Mouse (Mus musculus) hematopoietic stem cell, adult 5-6 weeks (primary cell): Measurements from ENCODE around the gene Ccdc187. TPM values are rescaled to one million over a fixed set of nuclear protein-coding genes. Genes with fewer than 3 reads are reported as not detected.

Experiments
- ATAC-seq, 2 experiments: fragments of 125-278 bp in 1 of 2; replicated peaks in 1 of 2; 2 replicates each; pipeline ENCODE4 v1.8.0; 2016 to 2017; ENCODE audit warnings: inconsistent platforms in 2 of 2, mild to moderate bottlenecking in 2 of 2, moderate number of reproducible peaks in 2 of 2, low read depth in 1 of 2, moderate TSS enrichment in 1 of 2; ENCODE audit not compliant: low FRiP score in 2 of 2, poor library complexity in 2 of 2, severe bottlenecking in 2 of 2, insufficient read depth in 1 of 2, low TSS enrichment in 1 of 2
- total RNA-seq: library from RNA; stranded (forward); fragments of 172-1452, 232-1000 nt; gene quantifications from 2 replicates; pipeline ENCODE4 v1.2.3, GENCODE M21; 2017

Ccdc187 gene
- total RNA-seq, 1 experiment from 2014 or later, result not detected

GRCm38 (mm10) chr2:26252514-26253206, 41.7 kb downstream of the Ccdc187 start:
- ATAC-seq, result peak in 1 of 2 experiments; percentile 46; a peak in 1 of 4 replicates

- ATAC-seq, result no peak
Measured at GRCm38 (mm10) chr2:26247531-26247930, 46.8 kb downstream of the Ccdc187 start.

GRCm38 (mm10) chr2:26240841-26241240, 53.5 kb downstream of the Ccdc187 start:
- ATAC-seq, result no peak

GRCm38 (mm10) chr2:26240330-26240729, 54.0 kb downstream of the Ccdc187 start:
- ATAC-seq, result no peak

GRCm38 (mm10) chr2:26237290-26237782, 57.0 kb downstream of the Ccdc187 start, which contains the start of gene Qsox2:
Qsox2 (minus strand) TSS chr2:26237525.
- ATAC-seq, result peak; percentile 83 to 91

GRCm38 (mm10) chr2:26236681-26237289, 57.6 kb downstream of the Ccdc187 start:
- peak in 1 of 2 experiments; percentile 20; a peak in 1 of 4 replicates for ATAC-seq

- no peak for ATAC-seq
Measured at GRCm38 (mm10) chr2:26234771-26235170, 59.6 kb downstream of the Ccdc187 start.

GRCm38 (mm10) chr2:26234253-26234652, 60.1 kb downstream of the Ccdc187 start:
- ATAC-seq, result no peak

GRCm38 (mm10) chr2:26231366-26231765, 63.0 kb downstream of the Ccdc187 start:
- ATAC-seq, result no peak

- ATAC-seq, result no peak
Measured at GRCm38 (mm10) chr2:26230253-26230652, 64.1 kb downstream of the Ccdc187 start.

- ATAC-seq, result peak; percentile 69 to 77
Measured at GRCm38 (mm10) chr2:26227788-26228187, 66.6 kb downstream of the Ccdc187 start.

GRCm38 (mm10) chr2:26225242-26225641, 69.1 kb downstream of the Ccdc187 start:
- no peak for ATAC-seq

GRCm38 (mm10) chr2:26223961-26224360, 70.4 kb downstream of the Ccdc187 start:
- ATAC-seq, result no peak

GRCm38 (mm10) chr2:26214526-26214925, 79.8 kb downstream of the Ccdc187 start:
- ATAC-seq, result no peak

- ATAC-seq, result no peak
Measured at GRCm38 (mm10) chr2:26209566-26209965, 84.8 kb downstream of the Ccdc187 start.

GRCm38 (mm10) chr2:26208126-26208789, 86.1 kb downstream of the Ccdc187 start, which contains the start of gene Lhx3:
Lhx3 (minus strand) TSS chr2:26208289.
- peak; percentile 51 to 75; a peak in 3 of 4 replicates for ATAC-seq

- no peak for ATAC-seq
Measured at GRCm38 (mm10) chr2:26207559-26207958, 86.8 kb downstream of the Ccdc187 start.

GRCm38 (mm10) chr2:26205761-26206160, 88.6 kb downstream of the Ccdc187 start:
- ATAC-seq, result no peak
